Mouse (Mus musculus): Measurements from ENCODE around the gene Ddx20. TPM values are rescaled to one million over a fixed set of nuclear protein-coding genes. Genes with fewer than 3 reads are reported as not detected.

The Ddx20 gene
- polyA plus RNA-seq (2016; fragmentation: Nextera tagmentation; extraction: Ambion mirVana), result 30.5 and 37.2 TPM in 2 replicates

GRCm38 (mm10) chr3:105687324-105688060 lies at the start of gene Ddx20:
Gene Ddx20 (minus strand): TSS chr3:105687574.
- H3K4me1 ChIP-seq, result peaks cover 10% of the 10 kb centered on the region
- peak within 1 kb of the TSS; percentile 95 for H3K27ac ChIP-seq
- peaks cover 20% of the 10 kb centered on the region for H3K36me3 ChIP-seq
- peak; percentile 98 for DNase-seq (ENCODE audit: low spot score)
- no peaks in the 10 kb centered on the region for H3K9me3 ChIP-seq
- no peaks in the 10 kb centered on the region for H3K27me3 ChIP-seq (ENCODE audit: insufficient read depth, poor library complexity, severe bottlenecking)
- peak within 1 kb of the TSS; percentile 96 for H3K4me3 ChIP-seq
- WGBS, result under 1% methylated on average over 72 of the region's 72 CpGs

GRCm38 (mm10) chr3:105737070-105737469 lies 49.7 kb upstream of the Ddx20 start:
- no peak for DNase-seq (ENCODE audit: low spot score)
- Histone ChIP-seq H3K36me3 (peaks cover 33% of the 10 kb centered on the region), H3K4me1 (no peaks in the 10 kb centered on the region), H3K27ac (no peak overlapping the region), H3K4me3 (no peak overlapping the region), H3K9me3 (no peaks in the 10 kb centered on the region), H3K27me3 (ENCODE audit: insufficient read depth, poor library complexity, severe bottlenecking) (no peaks in the 10 kb centered on the region)
- 92% methylated on average over 7 of the region's 7 CpGs for WGBS

- Histone ChIP-seq H3K4me1 (no peaks in the 10 kb centered on the region), H3K4me3 (no peak overlapping the region), H3K27ac (no peak overlapping the region), H3K9me3 (no peaks in the 10 kb centered on the region), H3K36me3 (peaks cover 38% of the 10 kb centered on the region), H3K27me3 (ENCODE audit: insufficient read depth, poor library complexity, severe bottlenecking) (no peaks in the 10 kb centered on the region)
- WGBS, result 92% methylated on average over 1 of the region's 1 CpGs
- DNase-seq (ENCODE audit: low spot score), result no peak
These were observed 48.8 kb upstream of the Ddx20 start for GRCm38 (mm10) chr3:105736148-105736547.

DNA sequence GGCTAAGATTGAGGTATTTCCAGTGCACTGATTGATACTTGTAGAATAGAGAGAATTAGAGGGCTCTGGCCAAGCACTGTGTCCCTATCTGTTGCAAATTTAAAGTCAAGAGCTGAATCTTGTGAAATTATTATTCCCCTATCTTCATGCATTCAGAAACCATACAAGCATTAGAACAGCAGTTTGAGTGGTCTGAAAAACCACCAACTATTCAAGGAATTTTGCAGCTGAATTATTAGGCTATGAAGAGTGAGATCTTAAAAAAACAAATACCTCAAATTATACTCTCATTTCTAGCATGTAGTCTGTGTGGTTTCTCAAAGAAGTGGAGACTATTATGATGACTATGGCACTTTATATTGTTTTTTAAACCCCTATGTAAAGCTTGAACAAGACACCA lies 47.9 kb upstream of the Ddx20 start:
- Histone ChIP-seq H3K9me3 (no peaks in the 10 kb centered on the region), H3K36me3 (peaks cover 44% of the 10 kb centered on the region), H3K27me3 (ENCODE audit: insufficient read depth, poor library complexity, severe bottlenecking) (no peaks in the 10 kb centered on the region), H3K27ac (no peak overlapping the region), H3K4me3 (no peak overlapping the region), H3K4me1 (no peaks in the 10 kb centered on the region)
- no peak for DNase-seq (ENCODE audit: low spot score)

DNA sequence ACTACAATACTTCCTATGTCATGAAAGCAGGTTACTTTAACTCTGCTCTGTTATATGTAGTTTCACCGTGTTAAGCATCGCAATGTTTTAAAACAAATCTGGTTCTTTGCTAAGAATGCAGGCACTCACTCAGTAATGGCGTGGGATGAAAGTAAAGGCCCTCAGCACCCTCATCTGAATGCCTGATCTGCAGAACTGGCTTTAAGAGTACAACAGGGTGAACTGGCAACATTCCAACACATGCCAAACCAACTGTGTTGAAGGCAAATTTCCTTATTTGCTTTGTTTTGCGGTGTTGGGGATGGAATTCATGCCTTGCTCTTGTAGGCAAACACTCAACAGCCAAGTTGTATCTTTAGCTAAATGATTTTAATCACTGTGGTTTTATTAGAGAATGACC lies 46.2 kb upstream of the Ddx20 start:
- WGBS, result 88% methylated on average over 4 of the region's 4 CpGs
- no peak for DNase-seq (ENCODE audit: low spot score)
- no peaks in the 10 kb centered on the region for H3K4me1 ChIP-seq
- H3K9me3 ChIP-seq, result no peaks in the 10 kb centered on the region
- no peak overlapping the region for H3K4me3 ChIP-seq
- no peaks in the 10 kb centered on the region for H3K27me3 ChIP-seq (ENCODE audit: insufficient read depth, poor library complexity, severe bottlenecking)
- H3K27ac ChIP-seq, result no peak overlapping the region
- H3K36me3 ChIP-seq, result peaks cover 44% of the 10 kb centered on the region

DNA sequence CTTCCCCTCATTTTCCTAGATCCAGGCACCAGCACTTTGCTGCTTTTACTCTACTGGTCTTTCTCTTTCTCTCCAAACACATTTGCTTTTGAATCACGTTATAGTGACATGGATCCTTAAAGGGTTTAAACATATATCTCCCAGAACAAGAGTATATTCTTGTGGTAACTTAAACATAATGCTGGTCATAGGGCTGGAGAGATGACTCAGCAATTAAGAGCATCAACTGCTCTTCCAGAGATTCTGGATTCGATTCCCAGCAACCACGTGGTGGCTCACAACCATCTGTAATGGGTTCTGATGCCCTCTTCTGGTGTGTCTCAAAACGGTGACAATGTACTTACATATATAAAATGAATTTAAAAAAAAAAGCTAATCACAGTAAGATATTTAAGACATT lies 45.0 kb upstream of the Ddx20 start:
- 86% methylated on average over 4 of the region's 4 CpGs for WGBS
- Histone ChIP-seq H3K4me1 (no peaks in the 10 kb centered on the region), H3K27me3 (ENCODE audit: insufficient read depth, poor library complexity, severe bottlenecking) (no peaks in the 10 kb centered on the region), H3K36me3 (peaks cover 34% of the 10 kb centered on the region), H3K27ac (no peak overlapping the region), H3K4me3 (no peak overlapping the region), H3K9me3 (no peaks in the 10 kb centered on the region)
- DNase-seq (ENCODE audit: low spot score), result no peak

GRCm38 (mm10) chr3:105726037-105726436 lies 38.7 kb upstream of the Ddx20 start:
- peaks cover 8% of the 10 kb centered on the region; the same call in 1 of the 2 replicates for H3K36me3 ChIP-seq
- 6% methylated on average over 1 of the region's 1 CpGs for whole genome bisulfite sequencing
- H3K9me3 ChIP-seq, result no peaks in the 10 kb centered on the region
- H3K4me1 ChIP-seq, result peaks cover 4% of the 10 kb centered on the region; the same call in 1 of the 2 replicates
- H3K4me3 ChIP-seq, result no peak overlapping the region
- DNase-seq (ENCODE audit: low spot score), result no peak
- no peaks in the 10 kb centered on the region for H3K27me3 ChIP-seq (ENCODE audit: insufficient read depth, poor library complexity, severe bottlenecking)
- no peak overlapping the region for H3K27ac ChIP-seq

GRCm38 (mm10) chr3:105722510-105722909 lies 35.1 kb upstream of the Ddx20 start:
- WGBS, result 90% methylated on average over 3 of the region's 3 CpGs
- Histone ChIP-seq H3K36me3 (peaks cover 3% of the 10 kb centered on the region; the same call in 1 of the 2 replicates), H3K27me3 (ENCODE audit: insufficient read depth, poor library complexity, severe bottlenecking) (no peaks in the 10 kb centered on the region), H3K4me1 (peaks cover 22% of the 10 kb centered on the region), H3K4me3 (no peak overlapping the region), H3K9me3 (no peaks in the 10 kb centered on the region), H3K27ac (no peak overlapping the region)
- DNase-seq (ENCODE audit: low spot score), result no peak

- peaks cover 27% of the 10 kb centered on the region for H3K4me1 ChIP-seq
- H3K4me3 ChIP-seq, result no peak overlapping the region
- WGBS, result 68% methylated on average over 2 of the region's 2 CpGs
- no peak for DNase-seq (ENCODE audit: low spot score)
- H3K36me3 ChIP-seq, result 0 out of 2 replicates have a peak, but pooled peaks cover 6% of the 10 kb centered on the region
- H3K27ac ChIP-seq, result no peak overlapping the region
- H3K27me3 ChIP-seq (ENCODE audit: insufficient read depth, poor library complexity, severe bottlenecking), result no peaks in the 10 kb centered on the region
- no peaks in the 10 kb centered on the region for H3K9me3 ChIP-seq
These were observed 34.4 kb upstream of the Ddx20 start for GRCm38 (mm10) chr3:105721681-105722201.

DNA sequence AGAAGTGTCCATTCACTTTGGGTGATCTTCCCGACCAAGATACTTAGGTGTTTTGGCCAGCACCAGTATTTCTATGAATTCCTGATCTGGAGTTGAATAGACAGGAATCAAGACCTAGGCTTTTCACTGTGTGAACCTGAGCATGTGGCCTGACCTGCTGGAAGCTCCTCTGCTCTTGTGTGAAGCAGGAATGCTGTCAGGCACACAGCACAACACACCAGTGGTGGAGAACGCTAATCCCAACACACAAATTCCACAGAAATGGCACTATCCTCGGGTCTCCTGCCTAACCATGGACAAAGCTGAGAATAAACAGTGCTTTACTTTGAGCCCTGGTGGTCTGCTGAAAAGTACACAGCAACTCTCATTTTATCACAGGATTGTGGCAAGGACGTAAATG lies 33.1 kb upstream of the Ddx20 start:
- no peaks in the 10 kb centered on the region for H3K27me3 ChIP-seq (ENCODE audit: insufficient read depth, poor library complexity, severe bottlenecking)
- H3K27ac ChIP-seq, result no peak overlapping the region
- peaks cover 9% of the 10 kb centered on the region; the same call in 1 of the 2 replicates for H3K36me3 ChIP-seq
- 66% methylated on average over 4 of the region's 4 CpGs for WGBS
- no peak overlapping the region for H3K4me3 ChIP-seq
- H3K4me1 ChIP-seq, result peaks cover 35% of the 10 kb centered on the region
- H3K9me3 ChIP-seq, result no peaks in the 10 kb centered on the region
- DNase-seq (ENCODE audit: low spot score), result no peak

DNA sequence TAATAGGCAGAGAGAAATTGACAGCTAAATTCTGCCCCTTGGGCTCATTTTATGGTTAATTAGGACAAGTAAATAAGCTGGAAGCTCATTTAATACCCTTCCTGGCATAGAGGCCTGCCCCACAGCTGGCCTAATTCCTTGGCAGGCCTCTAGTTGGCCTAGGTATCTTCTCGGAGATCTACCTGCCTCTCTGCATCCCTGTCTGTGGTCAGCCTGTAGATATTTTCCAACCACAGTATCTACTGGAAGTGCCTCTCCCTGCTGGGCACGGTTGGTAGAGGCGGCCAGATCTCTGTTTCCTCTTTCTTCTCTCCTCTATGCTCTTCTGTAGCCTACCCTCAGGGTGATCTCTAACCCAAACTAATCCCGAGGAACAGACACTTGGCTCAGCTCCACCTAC lies 32.6 kb upstream of the Ddx20 start:
- DNase-seq (ENCODE audit: low spot score), result no peak
- H3K36me3 ChIP-seq, result peaks cover 9% of the 10 kb centered on the region; the same call in 1 of the 2 replicates
- no peaks in the 10 kb centered on the region for H3K9me3 ChIP-seq
- H3K27me3 ChIP-seq (ENCODE audit: insufficient read depth, poor library complexity, severe bottlenecking), result no peaks in the 10 kb centered on the region
- H3K27ac ChIP-seq, result no peak overlapping the region
- 65% methylated on average over 4 of the region's 4 CpGs for WGBS
- H3K4me1 ChIP-seq, result peaks cover 35% of the 10 kb centered on the region
- H3K4me3 ChIP-seq, result no peak overlapping the region

DNA sequence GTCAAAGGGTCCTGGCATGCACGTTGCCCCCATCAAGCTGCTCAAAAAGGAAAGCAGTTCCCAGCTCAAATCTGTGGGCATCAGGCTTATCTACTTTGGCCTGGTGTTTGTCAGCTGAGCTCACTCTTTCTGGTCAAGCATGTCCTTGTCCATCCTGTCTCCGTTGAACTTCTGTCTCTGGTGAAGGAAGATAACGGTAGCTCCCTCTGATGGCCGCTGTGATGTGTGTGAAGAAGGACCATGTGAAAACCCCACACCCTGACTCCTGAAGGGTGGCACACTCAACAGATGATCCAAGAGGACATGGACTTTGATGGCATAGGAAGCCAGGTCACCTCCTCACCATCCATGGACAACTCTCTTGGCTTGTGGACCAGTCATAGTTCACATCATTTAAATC lies 31.4 kb upstream of the Ddx20 start:
- peaks cover 9% of the 10 kb centered on the region; the same call in 1 of the 2 replicates for H3K36me3 ChIP-seq

DNA sequence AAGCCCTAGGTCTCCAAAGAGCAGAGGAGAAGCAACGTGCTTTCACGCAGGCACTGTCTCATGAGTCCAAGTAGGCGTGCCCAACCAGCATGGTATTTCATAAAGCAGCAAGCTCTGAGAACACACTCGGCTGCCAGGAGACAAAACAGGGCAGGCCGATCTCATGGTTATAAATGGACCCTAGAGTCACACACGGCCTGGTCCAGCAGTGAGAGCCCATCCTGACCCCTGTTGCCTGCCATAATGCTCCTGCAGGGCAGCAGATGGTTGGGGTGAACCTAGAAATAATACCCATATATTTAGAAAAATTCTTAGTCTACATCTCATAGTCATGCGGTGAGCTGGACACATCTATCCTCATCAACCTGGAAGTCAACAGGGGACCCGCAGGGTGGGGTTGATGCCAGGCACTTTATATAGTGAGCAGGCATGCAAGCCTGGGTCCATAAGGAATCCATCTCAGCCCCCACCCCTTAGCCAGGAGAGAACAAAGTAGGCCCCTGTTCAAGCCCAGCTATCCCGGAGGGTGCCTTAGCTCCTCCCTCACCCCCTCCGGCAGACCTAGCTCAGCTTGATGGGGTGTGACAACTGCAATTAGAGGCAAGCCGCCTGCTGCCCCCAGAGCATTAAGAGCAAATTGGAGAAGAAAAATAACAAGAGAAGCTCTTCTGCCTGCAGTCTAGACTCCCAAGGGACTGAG lies 30.6 kb upstream of the Ddx20 start:
- H3K4me3 ChIP-seq, result no peak overlapping the region
- H3K27me3 ChIP-seq (ENCODE audit: insufficient read depth, poor library complexity, severe bottlenecking), result no peaks in the 10 kb centered on the region
- WGBS, result 58% methylated on average over 11 of the region's 11 CpGs
- peaks cover 51% of the 10 kb centered on the region for H3K4me1 ChIP-seq
- no peak for DNase-seq (ENCODE audit: low spot score)
- peaks cover 9% of the 10 kb centered on the region; the same call in 1 of the 2 replicates for H3K36me3 ChIP-seq
- H3K27ac ChIP-seq, result peak overlapping the region; percentile 59; the same call in 1 of the 2 replicates
- H3K9me3 ChIP-seq, result no peaks in the 10 kb centered on the region

More for the DNA sequence above, 31.4 kb upstream of the Ddx20 start:
- H3K27me3 ChIP-seq (ENCODE audit: insufficient read depth, poor library complexity, severe bottlenecking), result no peaks in the 10 kb centered on the region
- 10% methylated on average over 4 of the region's 4 CpGs for WGBS
- peaks cover 44% of the 10 kb centered on the region for H3K4me1 ChIP-seq
- no peaks in the 10 kb centered on the region for H3K9me3 ChIP-seq
- H3K4me3 ChIP-seq, result no peak overlapping the region
- DNase-seq (ENCODE audit: low spot score), result no peak
- no peak overlapping the region for H3K27ac ChIP-seq
